Mouse (Mus musculus): Measurements from ENCODE around the gene Prl6a1.

Gene Prl6a1

DNA sequence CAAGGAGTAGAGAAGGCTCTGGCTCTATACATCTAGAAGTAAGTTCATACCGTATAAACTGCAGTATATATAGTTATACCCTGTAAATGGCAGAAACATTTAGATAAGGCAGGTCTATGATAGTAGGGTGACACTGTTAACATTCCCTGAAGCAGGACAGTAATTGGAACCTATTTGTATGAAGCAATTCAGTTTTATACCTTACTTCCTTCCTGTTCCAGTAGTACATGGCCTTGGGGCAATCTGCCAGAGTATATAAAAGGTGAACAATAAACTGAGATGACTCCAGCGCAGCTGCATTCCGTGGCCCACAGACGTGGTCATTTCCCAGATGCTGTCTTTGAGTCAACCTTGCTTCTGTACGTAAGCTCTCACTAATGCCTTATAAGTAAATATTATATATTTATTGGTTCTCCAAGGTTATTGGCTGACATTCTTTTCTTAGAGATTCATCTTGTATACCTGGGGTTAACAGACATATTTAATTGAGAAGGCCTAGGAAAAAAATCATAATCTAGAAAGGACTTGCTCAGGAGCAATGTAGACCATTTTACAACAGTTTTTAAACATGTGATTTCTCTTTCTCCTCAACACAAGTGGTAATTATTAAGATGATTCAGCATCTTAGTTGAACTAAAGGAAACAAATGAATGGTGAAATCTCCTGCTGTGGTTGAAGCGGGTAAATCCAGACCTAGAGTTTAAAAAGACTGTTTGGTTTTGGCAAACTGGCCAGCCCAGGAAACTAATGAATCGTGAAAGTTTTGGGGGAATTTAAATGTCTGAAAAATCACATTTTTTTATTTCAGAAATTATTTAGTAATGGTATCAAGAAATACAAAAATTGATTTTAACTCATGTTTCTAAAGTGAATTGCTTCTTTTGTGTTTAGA lies at the start of gene Prl6a1:
Gene Prl6a1, plus strand, starts transcription at position 294 of the 892 bp plus-strand sequence.
- no peak for DNase-seq

DNA sequence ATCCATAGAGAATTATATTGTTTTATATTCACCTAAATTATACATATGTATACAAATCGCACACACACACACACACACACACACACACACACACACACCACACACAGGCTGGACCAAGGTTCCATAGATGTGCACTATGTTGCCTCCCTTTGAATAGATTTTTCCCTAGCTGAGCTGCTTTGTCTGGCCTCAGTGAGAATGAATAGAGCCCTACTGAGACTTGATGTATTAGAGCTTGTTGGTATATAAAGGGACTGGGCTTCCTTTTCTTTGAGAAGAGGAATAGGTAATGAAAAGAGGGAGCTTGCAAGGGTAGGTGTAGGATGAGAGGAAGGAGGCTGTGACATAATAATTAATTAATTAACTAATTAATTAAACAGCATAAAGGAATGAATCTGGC lies 22.6 kb downstream of the Prl6a1 start:
- no peak for DNase-seq

DNA sequence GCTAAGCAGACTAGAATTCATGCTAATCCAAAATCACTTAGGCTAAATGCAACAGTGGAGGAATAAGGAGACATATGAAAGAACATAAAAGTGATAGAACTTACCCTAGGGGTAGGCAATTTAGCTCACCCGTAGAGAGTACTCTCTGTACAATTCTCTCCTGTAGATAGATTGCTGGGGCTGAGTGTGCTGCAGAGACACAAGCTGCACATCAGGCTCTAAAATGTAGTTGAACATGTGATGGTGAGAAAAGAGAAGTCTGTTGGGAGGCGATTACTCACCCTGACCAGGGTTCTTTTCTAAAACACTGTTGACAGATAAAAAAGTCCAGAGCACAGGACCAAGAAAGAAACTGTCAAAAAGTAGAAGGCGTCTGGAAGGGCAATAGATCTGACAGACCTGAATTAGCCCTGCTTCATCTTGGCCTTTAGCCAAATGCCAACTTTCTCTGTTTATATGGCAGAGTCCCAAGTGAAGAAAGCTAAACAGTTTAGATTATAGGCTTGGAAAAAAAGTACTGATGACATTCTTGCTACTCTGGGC lies 30.4 kb downstream of the Prl6a1 start:
- DNase-seq: no peak

DNA sequence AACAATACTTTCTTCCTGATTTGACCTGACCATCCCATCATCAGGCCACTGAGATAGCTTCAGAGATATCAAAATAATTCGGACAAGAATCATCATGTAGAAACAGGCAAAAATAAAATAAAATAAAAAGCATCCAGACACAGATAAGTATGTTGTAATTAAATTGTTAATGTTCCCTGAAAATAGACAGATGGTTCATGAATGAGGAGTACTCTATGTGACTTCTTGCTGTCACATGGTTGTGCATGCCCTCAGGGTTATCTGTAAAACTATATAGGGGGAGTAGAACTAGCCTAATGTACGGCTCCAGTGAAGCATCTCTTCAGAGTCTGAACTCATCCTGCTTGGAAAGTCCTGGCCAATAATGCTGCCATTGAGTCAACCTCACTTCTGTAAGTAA lies 32.9 kb downstream of the Prl6a1 start, which contains the start of gene Prl8a2:
Gene Prl8a2, plus strand, starts transcription at position 301 of the 400 bp plus-strand sequence.
- no peak for DNase-seq
